28 mouse cellular contexts compared by ENCODE assay signal in genomic region chr17:17879347-17879746, GRCm38 (mm10). TPM values are rescaled to one million over a fixed set of nuclear protein-coding genes. Genes with fewer than 3 reads are reported as not detected.
"Had no signal": no experiment of that assay in that cellular context is flagged by ENCODE, and none has a peak within 500 bp of the region (broad histone marks: within the 10 kb centered on the region; RNA-seq: fewer than 3 reads in every experiment).

No protein-coding gene starts in this region.

- H3K27ac ChIP-seq: lung, embryonic 15.5 days; midbrain, embryonic 10.5 days; midbrain, embryonic 12.5 days; neural tube, embryonic 13.5 days; neural tube, embryonic 15.5 days had no signal

- H3K4me3 ChIP-seq: lung, embryonic 15.5 days; megakaryocyte, embryonic 14.5 days; midbrain, embryonic 10.5 days; midbrain, embryonic 12.5 days; myocyte; neural tube, embryonic 13.5 days; neural tube, embryonic 15.5 days had no signal

- H3K4me2 ChIP-seq: lung, embryonic 15.5 days; midbrain, embryonic 12.5 days; neural tube, embryonic 13.5 days; neural tube, embryonic 15.5 days had no signal

- H3K4me1 ChIP-seq: lung, embryonic 15.5 days; midbrain, embryonic 10.5 days; midbrain, embryonic 12.5 days; neural tube, embryonic 13.5 days; neural tube, embryonic 15.5 days had no signal

- H3K9me3 ChIP-seq: lung, embryonic 15.5 days; megakaryocyte, embryonic 14.5 days; midbrain, embryonic 10.5 days; midbrain, embryonic 12.5 days; neural tube, embryonic 13.5 days; neural tube, embryonic 15.5 days had no signal

- DNase-seq: liver, postnatal 0 days; lung, adult 2 months; lung, postnatal 14 days; lung, postnatal 36 days; midbrain, embryonic 14.5 days; retina, postnatal 1 day; right cerebral cortex, adult 18-20 months; right cerebral cortex, postnatal 25 days; right cerebral cortex, postnatal 4 days; spleen, adult 18-20 months; thymus, adult 18-20 months; thymus, postnatal 14 days; thymus, postnatal 36 days had no signal

- H3K36me3 ChIP-seq: lung, embryonic 15.5 days; midbrain, embryonic 10.5 days; midbrain, embryonic 12.5 days; neural tube, embryonic 13.5 days; neural tube, embryonic 15.5 days had no signal

- ATAC-seq: liver, postnatal 0 days; lung, postnatal 0 days; midbrain, embryonic 16.5 days had no signal

- H3K27me3 ChIP-seq: lung, embryonic 15.5 days; midbrain, embryonic 12.5 days; neural tube, embryonic 13.5 days; neural tube, embryonic 15.5 days had no signal

- H3K9ac ChIP-seq: liver, postnatal 0 days; lung, embryonic 15.5 days; midbrain, embryonic 12.5 days; neural tube, embryonic 13.5 days; neural tube, embryonic 15.5 days had no signal

RNA-seq across cellular contexts. Expression of gene Fpr1, which starts 4.4 kb away (rescaled TPM):
- polyA plus RNA-seq: midbrain, embryonic 10.5 days; midbrain, embryonic 12.5 days; midbrain, embryonic 14.5 days; myocyte; neural tube, embryonic 11.5 days had no signal

RNA-seq across cellular contexts. Expression of gene Fpr2, which starts 8.3 kb away (rescaled TPM):
- polyA plus RNA-seq: midbrain, embryonic 10.5 days; midbrain, embryonic 12.5 days; midbrain, embryonic 14.5 days; myocyte; neural tube, embryonic 11.5 days; stomach, embryonic 14.5 days had no signal

RNA-seq across cellular contexts. Expression of gene Fpr3, which starts 8.3 kb away (rescaled TPM):
- polyA plus RNA-seq: liver, postnatal 0 days; lung, adult 2 months; lung, embryonic 15.5 days; lung, postnatal 0 days; macrophage; midbrain, embryonic 10.5 days; midbrain, embryonic 12.5 days; midbrain, embryonic 14.5 days; midbrain, embryonic 16.5 days; myocyte; neural tube, embryonic 11.5 days; neural tube, embryonic 13.5 days; neural tube, embryonic 15.5 days; small intestine, adult 2 months; stomach, embryonic 14.5 days; stomach, embryonic 16.5 days; thymus, postnatal 0 days had no signal

RNA-seq across cellular contexts. Expression of gene Has1, which starts 24.3 kb away (rescaled TPM):
- polyA plus RNA-seq: macrophage had no signal
